Mouse (Mus musculus): ENCODE results near the gene Lrrc10. TPM values are rescaled to one million over a fixed set of nuclear protein-coding genes. Genes with fewer than 3 reads are reported as not detected.

Gene Lrrc10
- polyA plus RNA-seq, 1 experiment from 2014 or later, result not detected

DNA sequence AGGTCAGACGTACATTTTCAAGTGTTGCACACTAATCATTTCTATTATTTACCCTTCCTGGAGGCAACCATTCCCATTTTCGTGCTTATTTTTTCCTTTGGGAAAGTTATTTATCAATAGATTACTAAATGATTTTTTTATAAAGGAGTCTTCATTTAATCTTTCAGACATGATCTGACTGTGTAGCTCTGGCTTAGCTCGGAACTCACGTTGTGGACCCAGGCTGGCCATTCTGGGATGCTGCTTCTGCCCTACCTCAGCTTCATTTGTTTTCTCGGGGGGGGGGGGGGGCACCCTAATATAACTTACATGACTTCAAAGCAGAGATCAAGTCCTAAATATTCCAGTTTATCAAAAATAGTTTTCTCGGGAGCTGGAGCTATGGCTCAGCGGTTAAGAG lies 18.9 kb downstream of the Lrrc10 start:
- Histone ChIP-seq H3K9ac (ENCODE audit: low read length) (peak overlapping the region; percentile 61), H3K9me3 (ENCODE audit: control insufficient read depth, low read length) (no peaks in the 10 kb centered on the region), H3K4me1 (ENCODE audit: control insufficient read depth, insufficient read depth, low read length) (peaks cover 4% of the 10 kb centered on the region), H3K4me3 (ENCODE audit: low read depth, low read length) (peak overlapping the region; percentile 93), H3K27me3 (ENCODE audit: control insufficient read depth, insufficient read depth, low read length) (no peaks in the 10 kb centered on the region), H3K36me3 (ENCODE audit: control insufficient read depth, insufficient read depth, low read length) (peaks cover 20% of the 10 kb centered on the region), H3K4me2 (peak overlapping the region; percentile 88), H3K27ac (ENCODE audit: low read depth, low read length) (peak overlapping the region; percentile 54)
- DNase-seq (ENCODE audit: low spot score, missing footprints) (no peak), ATAC-seq (ENCODE audit: low FRiP score) (peak; percentile 54)
- 13% methylated on average over 7 of the region's 7 CpGs for WGBS

DNA sequence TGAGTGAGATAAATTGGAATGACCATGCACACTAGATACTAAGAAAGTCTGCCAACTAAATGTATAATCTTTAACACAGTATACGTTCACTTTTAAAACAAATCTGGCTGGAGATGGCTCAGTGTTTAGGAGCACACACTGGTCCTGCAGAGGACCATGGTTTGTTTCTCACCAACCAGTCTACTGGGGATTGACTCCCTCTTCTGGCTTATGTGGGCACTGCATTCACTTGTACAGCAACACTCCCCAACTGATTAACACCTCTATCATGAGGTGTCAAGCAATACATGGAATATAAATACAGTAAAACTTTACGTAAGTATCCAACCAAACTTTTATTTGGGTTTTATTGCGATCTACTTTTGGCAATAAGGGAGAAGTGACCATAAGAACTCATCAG lies 24.0 kb downstream of the Lrrc10 start:
- Histone ChIP-seq H3K4me2 (no peak overlapping the region), H3K36me3 (ENCODE audit: control insufficient read depth, insufficient read depth, low read length) (peaks cover 2% of the 10 kb centered on the region; the same call in 1 of the 2 replicates), H3K4me1 (ENCODE audit: control insufficient read depth, insufficient read depth, low read length) (no peaks in the 10 kb centered on the region), H3K27me3 (ENCODE audit: control insufficient read depth, insufficient read depth, low read length) (no peaks in the 10 kb centered on the region), H3K9ac (ENCODE audit: low read length) (no peak overlapping the region), H3K4me3 (ENCODE audit: low read depth, low read length) (no peak overlapping the region), H3K9me3 (ENCODE audit: control insufficient read depth, low read length) (no peaks in the 10 kb centered on the region), H3K27ac (ENCODE audit: low read depth, low read length) (no peak overlapping the region)
- WGBS, result 92% methylated on average over 3 of the region's 3 CpGs
- no peak for DNase-seq (ENCODE audit: low spot score, missing footprints)
- ATAC-seq (ENCODE audit: low FRiP score), result no peak

DNA sequence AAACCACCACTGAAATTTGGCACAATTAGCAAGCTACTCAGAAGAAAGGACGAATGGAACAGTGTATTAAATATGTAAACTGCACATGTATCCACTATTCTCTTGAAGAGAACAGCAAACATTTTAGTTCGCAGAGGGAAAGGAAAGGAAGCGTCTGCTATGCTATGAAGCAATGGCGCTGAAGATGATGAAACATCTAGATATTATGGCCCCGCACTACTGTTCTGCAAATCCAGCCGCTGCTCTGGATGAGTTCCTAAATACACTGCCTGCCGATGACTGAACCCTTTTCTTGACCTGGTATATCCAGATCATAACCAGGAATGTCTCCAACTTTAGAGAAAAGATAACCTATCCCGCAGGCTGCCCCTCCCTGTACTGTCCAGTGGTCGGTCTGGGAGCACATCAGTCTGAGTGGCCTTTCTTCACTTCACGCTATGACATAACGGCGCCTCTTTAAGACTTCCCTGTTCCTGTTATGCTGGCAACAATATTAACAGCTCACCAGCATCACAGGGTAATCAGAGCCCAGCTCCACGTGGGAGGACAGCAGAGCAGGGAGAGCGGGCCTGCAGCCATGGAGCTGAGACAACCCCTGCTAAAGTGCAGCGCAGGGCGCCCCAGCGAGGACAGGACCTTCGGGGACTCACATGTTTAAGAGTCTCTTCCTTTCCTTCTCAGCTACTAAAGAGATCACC lies 27.2 kb downstream of the Lrrc10 start:
- H3K4me1 ChIP-seq (ENCODE audit: control insufficient read depth, insufficient read depth, low read length), result no peaks in the 10 kb centered on the region
- H3K27ac ChIP-seq (ENCODE audit: low read depth, low read length), result no peak overlapping the region
- ATAC-seq (ENCODE audit: low FRiP score), result no peak
- WGBS, result 95% methylated on average over 18 of the region's 18 CpGs
- no peak for DNase-seq (ENCODE audit: low spot score, missing footprints)
- peaks cover 11% of the 10 kb centered on the region for H3K36me3 ChIP-seq (ENCODE audit: control insufficient read depth, insufficient read depth, low read length)
- H3K4me2 ChIP-seq, result no peak overlapping the region
- H3K9ac ChIP-seq (ENCODE audit: low read length), result no peak overlapping the region
- H3K9me3 ChIP-seq (ENCODE audit: control insufficient read depth, low read length), result no peaks in the 10 kb centered on the region
- H3K4me3 ChIP-seq (ENCODE audit: low read depth, low read length), result no peak overlapping the region
- H3K27me3 ChIP-seq (ENCODE audit: control insufficient read depth, insufficient read depth, low read length), result no peaks in the 10 kb centered on the region

DNA sequence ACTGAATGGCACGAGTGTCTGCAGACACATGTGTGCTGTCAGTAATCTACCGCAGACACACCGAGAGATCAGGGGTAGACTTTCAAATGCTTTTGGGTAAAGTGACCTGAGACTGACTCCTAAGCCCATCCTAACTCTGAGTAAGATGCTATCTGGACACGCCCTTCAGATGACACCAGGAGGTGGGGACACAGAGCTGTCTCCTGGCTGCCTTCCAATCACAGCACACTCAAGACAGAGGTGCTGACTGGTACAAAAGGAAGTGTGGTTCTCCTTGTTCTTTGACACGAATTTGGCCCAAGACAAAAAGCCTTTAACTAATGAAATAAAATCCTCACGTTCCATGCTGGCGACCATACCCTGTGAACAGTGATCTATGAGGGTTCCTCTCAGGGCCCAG lies 28.0 kb downstream of the Lrrc10 start:
- no peak for ATAC-seq (ENCODE audit: low FRiP score)
- Histone ChIP-seq H3K36me3 (ENCODE audit: control insufficient read depth, insufficient read depth, low read length) (peaks cover 11% of the 10 kb centered on the region), H3K9ac (ENCODE audit: low read length) (no peak overlapping the region), H3K9me3 (ENCODE audit: control insufficient read depth, low read length) (no peaks in the 10 kb centered on the region), H3K4me3 (ENCODE audit: low read depth, low read length) (no peak overlapping the region), H3K4me1 (ENCODE audit: control insufficient read depth, insufficient read depth, low read length) (no peaks in the 10 kb centered on the region), H3K27ac (ENCODE audit: low read depth, low read length) (no peak overlapping the region), H3K4me2 (no peak overlapping the region), H3K27me3 (ENCODE audit: control insufficient read depth, insufficient read depth, low read length) (no peaks in the 10 kb centered on the region)
- DNase-seq (ENCODE audit: low spot score, missing footprints), result no peak
- WGBS, result 91% methylated on average over 7 of the region's 7 CpGs

DNA sequence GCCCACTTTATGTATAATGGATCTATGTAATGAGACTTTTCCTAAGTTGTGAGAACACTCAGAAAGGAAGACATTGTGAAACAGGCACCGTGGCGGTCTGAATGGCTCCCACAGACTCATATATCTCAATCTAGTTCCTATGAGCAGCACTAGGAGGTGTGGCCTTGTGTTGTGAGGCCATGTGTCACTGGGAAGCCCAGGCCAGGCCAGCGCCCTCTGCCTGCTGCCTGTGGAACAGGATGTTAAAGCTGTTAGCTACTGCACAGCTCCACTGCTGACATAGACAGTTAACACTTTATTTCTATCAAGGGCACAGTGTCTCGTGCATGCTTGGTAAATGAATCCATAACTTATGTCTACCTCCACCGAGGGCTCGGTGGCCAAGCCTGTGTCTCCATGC lies 33.1 kb downstream of the Lrrc10 start:
- H3K9ac ChIP-seq (ENCODE audit: low read length), result no peak overlapping the region
- no peak overlapping the region for H3K27ac ChIP-seq (ENCODE audit: low read depth, low read length)
- no peaks in the 10 kb centered on the region for H3K4me1 ChIP-seq (ENCODE audit: control insufficient read depth, insufficient read depth, low read length)
- no peak for ATAC-seq (ENCODE audit: low FRiP score)
- peaks cover 14% of the 10 kb centered on the region for H3K36me3 ChIP-seq (ENCODE audit: control insufficient read depth, insufficient read depth, low read length)
- H3K27me3 ChIP-seq (ENCODE audit: control insufficient read depth, insufficient read depth, low read length), result no peaks in the 10 kb centered on the region
- WGBS, result 75% methylated on average over 6 of the region's 6 CpGs
- H3K9me3 ChIP-seq (ENCODE audit: control insufficient read depth, low read length), result no peaks in the 10 kb centered on the region
- no peak overlapping the region for H3K4me3 ChIP-seq (ENCODE audit: low read depth, low read length)
- no peak overlapping the region for H3K4me2 ChIP-seq
- DNase-seq (ENCODE audit: low spot score, missing footprints), result no peak

DNA sequence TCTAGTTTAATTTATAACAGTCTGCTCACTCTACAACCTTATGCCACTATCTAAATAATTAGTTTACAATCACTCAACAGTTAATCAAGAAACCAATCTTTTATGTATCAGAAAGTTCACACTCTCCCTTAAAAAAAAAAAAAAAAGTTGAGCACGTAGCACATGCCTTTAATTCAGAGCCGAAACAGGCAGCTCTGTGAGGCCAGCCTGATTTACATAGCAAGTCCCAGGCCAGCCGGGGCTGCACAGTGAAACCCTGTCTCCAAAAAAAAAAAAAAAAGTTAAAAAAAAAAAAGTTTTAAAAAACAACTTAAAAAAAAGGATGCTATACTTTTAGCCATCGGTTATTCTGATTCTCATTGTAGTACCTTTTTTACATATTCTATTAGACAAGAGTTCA lies 36.2 kb downstream of the Lrrc10 start:
- no peak overlapping the region for H3K4me3 ChIP-seq (ENCODE audit: low read depth, low read length)
- H3K27me3 ChIP-seq (ENCODE audit: control insufficient read depth, insufficient read depth, low read length), result no peaks in the 10 kb centered on the region
- no peak overlapping the region for H3K4me2 ChIP-seq
- peaks cover 10% of the 10 kb centered on the region for H3K36me3 ChIP-seq (ENCODE audit: control insufficient read depth, insufficient read depth, low read length)
- 77% methylated on average over 4 of the region's 4 CpGs for WGBS
- ATAC-seq (ENCODE audit: low FRiP score), result no peak
- H3K4me1 ChIP-seq (ENCODE audit: control insufficient read depth, insufficient read depth, low read length), result no peaks in the 10 kb centered on the region
- no peaks in the 10 kb centered on the region for H3K9me3 ChIP-seq (ENCODE audit: control insufficient read depth, low read length)
- no peak overlapping the region for H3K27ac ChIP-seq (ENCODE audit: low read depth, low read length)
- H3K9ac ChIP-seq (ENCODE audit: low read length), result no peak overlapping the region
- DNase-seq (ENCODE audit: low spot score, missing footprints), result no peak

DNA sequence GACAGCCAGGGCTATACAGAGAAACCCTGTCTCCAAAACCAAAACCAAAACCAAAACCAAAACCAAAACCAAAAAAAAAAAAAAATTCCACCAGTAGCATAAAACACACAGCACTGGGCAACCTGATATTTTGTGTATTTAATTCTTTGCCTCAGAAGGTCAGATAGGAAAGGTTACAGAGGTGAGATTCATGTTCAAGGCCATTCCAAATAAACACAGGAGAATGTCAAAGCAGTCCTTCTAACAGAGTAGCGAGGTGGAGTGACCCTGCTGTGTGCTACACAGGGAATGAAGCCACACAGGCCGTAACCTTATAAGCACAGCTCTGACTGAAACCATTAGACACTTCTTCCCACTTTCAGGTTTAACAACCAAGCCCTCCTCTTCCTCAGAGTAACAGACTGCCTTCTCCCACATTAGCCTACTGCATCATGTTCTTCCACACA lies 36.8 kb downstream of the Lrrc10 start:
- H3K9ac ChIP-seq (ENCODE audit: low read length), result no peak overlapping the region
- H3K4me2 ChIP-seq, result no peak overlapping the region
- no peak overlapping the region for H3K27ac ChIP-seq (ENCODE audit: low read depth, low read length)
- H3K9me3 ChIP-seq (ENCODE audit: control insufficient read depth, low read length), result no peaks in the 10 kb centered on the region
- 86% methylated on average over 2 of the region's 2 CpGs for WGBS
- H3K36me3 ChIP-seq (ENCODE audit: control insufficient read depth, insufficient read depth, low read length), result peaks cover 5% of the 10 kb centered on the region; the same call in 1 of the 2 replicates
- ATAC-seq (ENCODE audit: low FRiP score) (no peak), DNase-seq (ENCODE audit: low spot score, missing footprints) (no peak)
- no peaks in the 10 kb centered on the region for H3K27me3 ChIP-seq (ENCODE audit: control insufficient read depth, insufficient read depth, low read length)
- H3K4me3 ChIP-seq (ENCODE audit: low read depth, low read length), result no peak overlapping the region
- no peaks in the 10 kb centered on the region for H3K4me1 ChIP-seq (ENCODE audit: control insufficient read depth, insufficient read depth, low read length)

DNA sequence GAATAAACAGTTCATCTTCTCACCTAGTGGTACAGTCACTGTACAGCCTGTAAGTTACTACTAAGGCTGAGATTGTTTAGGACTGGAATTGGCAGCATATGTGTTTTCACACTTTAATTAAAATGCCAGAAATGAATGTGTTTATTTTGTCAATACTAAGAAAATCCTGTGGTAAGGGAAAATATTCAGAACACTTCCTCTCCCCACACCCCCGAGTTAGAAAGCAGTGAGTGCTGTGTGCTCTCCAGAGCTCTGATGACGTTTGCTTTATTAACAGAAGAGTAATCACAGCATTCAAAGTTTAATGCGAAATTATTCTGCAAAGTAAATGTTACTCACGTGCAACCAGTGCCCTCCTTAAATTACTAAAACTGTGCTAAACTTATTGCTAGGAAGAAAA lies 44.5 kb downstream of the Lrrc10 start:
- peaks cover 10% of the 10 kb centered on the region for H3K4me1 ChIP-seq (ENCODE audit: control insufficient read depth, insufficient read depth, low read length)
- DNase-seq (ENCODE audit: low spot score, missing footprints) (no peak), ATAC-seq (ENCODE audit: low FRiP score) (no peak)
- no peaks in the 10 kb centered on the region for H3K27me3 ChIP-seq (ENCODE audit: control insufficient read depth, insufficient read depth, low read length)
- H3K27ac ChIP-seq (ENCODE audit: low read depth, low read length), result no peak overlapping the region
- no peak overlapping the region for H3K4me3 ChIP-seq (ENCODE audit: low read depth, low read length)
- H3K4me2 ChIP-seq, result no peak overlapping the region
- no peaks in the 10 kb centered on the region for H3K9me3 ChIP-seq (ENCODE audit: control insufficient read depth, low read length)
- WGBS, result 80% methylated on average over 4 of the region's 4 CpGs
- H3K9ac ChIP-seq (ENCODE audit: low read length), result no peak overlapping the region
- H3K36me3 ChIP-seq (ENCODE audit: control insufficient read depth, insufficient read depth, low read length), result no peaks in the 10 kb centered on the region

DNA sequence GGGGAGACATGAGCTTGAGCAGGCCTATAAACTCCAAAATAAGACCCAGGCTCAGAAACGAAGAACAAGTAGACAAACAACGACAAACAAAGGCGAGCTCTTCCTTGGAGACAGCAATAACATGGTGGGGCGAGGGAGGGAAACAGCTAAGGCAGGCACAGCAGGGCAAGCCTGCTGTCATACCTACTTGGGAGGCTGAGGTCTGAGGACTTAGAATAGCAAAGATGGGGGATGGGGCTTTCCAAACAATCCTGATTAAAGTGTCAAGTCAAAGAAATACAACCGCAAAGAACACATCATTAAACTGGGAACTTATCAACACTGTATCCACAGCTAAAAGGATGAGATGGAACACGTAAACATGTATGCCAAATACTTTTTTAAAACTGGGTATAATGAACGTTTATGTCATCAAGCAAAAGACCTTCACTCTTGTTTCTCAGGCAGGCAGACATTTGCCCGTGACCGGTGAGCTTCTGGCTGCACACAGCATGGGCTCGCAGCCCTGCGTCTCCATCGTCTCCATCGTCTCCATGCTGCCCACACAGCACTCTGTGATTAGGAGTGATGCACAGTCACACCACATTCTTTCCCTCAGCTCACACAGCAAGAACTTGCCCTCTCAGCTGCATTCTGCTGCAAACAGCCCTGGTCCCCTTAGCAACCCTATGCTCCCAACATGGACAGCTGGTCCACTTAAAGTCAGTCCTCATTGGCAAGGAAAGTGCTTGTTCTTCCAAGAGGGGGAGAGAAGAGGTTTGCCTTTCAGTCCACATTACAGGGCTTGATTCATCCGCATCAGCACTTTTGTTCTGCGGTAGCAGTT lies 49.6 kb downstream of the Lrrc10 start:
- peaks cover 20% of the 10 kb centered on the region for H3K4me1 ChIP-seq (ENCODE audit: control insufficient read depth, insufficient read depth, low read length)
- no peaks in the 10 kb centered on the region for H3K9me3 ChIP-seq (ENCODE audit: control insufficient read depth, low read length)
- 19% methylated on average over 15 of the region's 15 CpGs for WGBS
- no peaks in the 10 kb centered on the region for H3K36me3 ChIP-seq (ENCODE audit: control insufficient read depth, insufficient read depth, low read length)
- H3K4me2 ChIP-seq, result peak overlapping the region; percentile 6
- peak; percentile 95 for ATAC-seq (ENCODE audit: low FRiP score)
- H3K27ac ChIP-seq (ENCODE audit: low read depth, low read length), result peak overlapping the region; percentile 86
- H3K9ac ChIP-seq (ENCODE audit: low read length), result peak overlapping the region; percentile 24; the same call in 1 of the 2 replicates
- no peaks in the 10 kb centered on the region for H3K27me3 ChIP-seq (ENCODE audit: control insufficient read depth, insufficient read depth, low read length)
- H3K4me3 ChIP-seq (ENCODE audit: low read depth, low read length), result no peak overlapping the region
- DNase-seq (ENCODE audit: low spot score, missing footprints), result peak; percentile 92
